Mouse (Mus musculus): Measurements from ENCODE around the gene Creb3l1. TPM values are rescaled to one million over a fixed set of nuclear protein-coding genes. Genes with fewer than 3 reads are reported as not detected.

Gene Creb3l1
- polyA plus RNA-seq (2014; fragmentation: Nextera tagmentation; extraction: Ambion mirVana) = 0.80 and 1.3 TPM in 2 replicates

GRCm38 (mm10) chr2:92024274-92024672 is at the start of gene Creb3l1:
Gene Creb3l1 (minus strand): TSS chr2:92024502.
- peak; percentile 69 for ATAC-seq
- peak within 1 kb of the TSS; percentile 62 for H3K9ac ChIP-seq (ENCODE audit: low read length)
- H3K4me3 ChIP-seq (ENCODE audit: low read depth, low read length) = peak within 1 kb of the TSS; percentile 56
- H3K4me1 ChIP-seq (ENCODE audit: control insufficient read depth, insufficient read depth, low read length) = peaks cover 2% of the 10 kb centered on the region; the same call in 1 of the 2 replicates
- no peaks in the 10 kb centered on the region for H3K9me3 ChIP-seq (replicated peaks; ENCODE audit: control insufficient read depth, low read length)
- H3K27me3 ChIP-seq (replicated peaks; ENCODE audit: control insufficient read depth, insufficient read depth, low read length) = peaks cover 9% of the 10 kb centered on the region; the same call in 1 of the 2 replicates
- DNase-seq (ENCODE audit: low spot score) = peak; percentile 86
- no peak within 1 kb of the TSS for H3K27ac ChIP-seq (ENCODE audit: low read depth, low read length)
- 0% methylated on average over 20 of the region's 27 CpGs for WGBS
- no peaks in the 10 kb centered on the region for H3K36me3 ChIP-seq (ENCODE audit: control insufficient read depth, insufficient read depth, low read length)
- H3K4me2 ChIP-seq (ENCODE audit: low read length) = peak within 1 kb of the TSS; percentile 97

DNA sequence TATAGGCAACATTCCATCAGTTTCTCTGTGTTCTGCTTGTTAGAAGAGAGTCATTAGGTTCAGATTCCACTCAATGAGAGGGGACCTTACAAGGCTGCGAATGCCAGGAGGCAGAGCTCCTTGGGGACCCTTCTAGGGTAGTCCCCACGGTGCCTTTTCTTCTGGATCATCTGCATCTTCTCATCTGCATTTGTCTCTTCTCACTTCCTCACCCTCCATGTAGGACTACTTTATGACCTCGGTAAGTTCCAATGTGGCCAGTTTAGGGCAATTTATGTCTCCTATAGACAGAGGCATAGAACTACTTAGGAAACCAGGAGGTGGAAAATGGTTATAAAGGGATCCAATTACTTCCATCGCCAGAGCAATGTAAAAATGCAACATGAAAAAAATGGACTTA is 46.8 kb upstream of the Creb3l1 start:
- no peaks in the 10 kb centered on the region for H3K27me3 ChIP-seq (replicated peaks; ENCODE audit: control insufficient read depth, insufficient read depth, low read length)
- no peaks in the 10 kb centered on the region for H3K9me3 ChIP-seq (replicated peaks; ENCODE audit: control insufficient read depth, low read length)
- no peaks in the 10 kb centered on the region for H3K36me3 ChIP-seq (ENCODE audit: control insufficient read depth, insufficient read depth, low read length)
- H3K9ac ChIP-seq (ENCODE audit: low read length) = no peak overlapping the region
- H3K4me2 ChIP-seq (ENCODE audit: low read length) = no peak overlapping the region
- 61% methylated on average over 4 of the region's 4 CpGs for WGBS
- ATAC-seq = no peak
- H3K4me1 ChIP-seq (ENCODE audit: control insufficient read depth, insufficient read depth, low read length) = no peaks in the 10 kb centered on the region
- no peak overlapping the region for H3K27ac ChIP-seq (ENCODE audit: low read depth, low read length)
- DNase-seq (ENCODE audit: low spot score) = no peak
- H3K4me3 ChIP-seq (ENCODE audit: low read depth, low read length) = no peak overlapping the region

DNA sequence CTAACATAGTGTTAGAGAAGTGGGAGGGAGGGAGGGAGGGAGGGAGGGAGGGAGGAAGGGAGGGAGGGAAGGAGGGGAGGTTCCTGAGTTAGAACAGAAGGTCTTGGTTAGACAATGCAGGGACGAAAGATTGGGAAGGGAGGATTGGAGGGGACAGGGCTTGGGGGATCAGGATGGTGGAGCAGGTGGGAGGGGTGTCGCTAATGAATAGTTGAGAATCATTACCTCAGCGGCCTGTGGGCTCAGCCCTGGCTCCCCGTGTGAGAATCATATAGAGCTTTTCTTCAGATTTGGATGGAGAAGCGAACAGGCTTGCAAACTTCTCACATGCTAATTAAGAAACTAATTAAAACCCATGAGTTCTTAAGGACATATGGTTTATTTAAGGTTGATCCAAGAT is 45.3 kb upstream of the Creb3l1 start:
- Histone ChIP-seq H3K4me2 (ENCODE audit: low read length) (no peak overlapping the region), H3K4me3 (ENCODE audit: low read depth, low read length) (no peak overlapping the region)
- WGBS = 27% methylated on average over 5 of the region's 5 CpGs

DNA sequence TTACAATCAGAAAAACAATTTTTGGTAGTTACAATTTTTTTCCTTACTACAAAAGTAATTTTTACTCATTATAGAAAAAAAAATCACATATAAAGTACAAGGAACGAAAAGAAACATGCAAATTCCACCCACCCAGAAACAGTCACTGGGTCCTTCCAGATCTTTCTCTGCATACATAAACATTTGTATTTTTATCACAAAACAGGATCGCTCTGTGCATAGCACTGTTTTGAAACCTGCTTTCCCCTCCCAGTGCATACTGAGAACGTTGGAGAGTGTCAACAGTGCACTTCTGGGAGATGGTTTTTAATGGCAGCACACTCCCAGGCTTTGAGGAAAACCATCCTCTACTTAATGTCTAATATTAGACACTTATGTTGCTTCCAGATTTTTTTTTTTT is 43.3 kb upstream of the Creb3l1 start:
- Histone ChIP-seq H3K4me3 (ENCODE audit: low read depth, low read length) (no peak overlapping the region), H3K9me3 (replicated peaks; ENCODE audit: control insufficient read depth, low read length) (no peaks in the 10 kb centered on the region), H3K36me3 (ENCODE audit: control insufficient read depth, insufficient read depth, low read length) (no peaks in the 10 kb centered on the region), H3K4me1 (ENCODE audit: control insufficient read depth, insufficient read depth, low read length) (no peaks in the 10 kb centered on the region), H3K27ac (ENCODE audit: low read depth, low read length) (no peak overlapping the region), H3K27me3 (replicated peaks; ENCODE audit: control insufficient read depth, insufficient read depth, low read length) (no peaks in the 10 kb centered on the region), H3K9ac (ENCODE audit: low read length) (no peak overlapping the region), H3K4me2 (ENCODE audit: low read length) (no peak overlapping the region)
- WGBS = 77% methylated on average over 3 of the region's 3 CpGs
- no peak for DNase-seq (ENCODE audit: low spot score)
- no peak for ATAC-seq

More for the DNA sequence above, 45.3 kb upstream of the Creb3l1 start:
- H3K27ac ChIP-seq (ENCODE audit: low read depth, low read length) = peak overlapping the region; percentile 33; the same call in 1 of the 2 replicates
- H3K9me3 ChIP-seq (replicated peaks; ENCODE audit: control insufficient read depth, low read length) = no peaks in the 10 kb centered on the region
- H3K4me1 ChIP-seq (ENCODE audit: control insufficient read depth, insufficient read depth, low read length) = no peaks in the 10 kb centered on the region
- ATAC-seq (peak; percentile 87), DNase-seq (ENCODE audit: low spot score) (peak; percentile 72)
- no peaks in the 10 kb centered on the region for H3K36me3 ChIP-seq (ENCODE audit: control insufficient read depth, insufficient read depth, low read length)
- no peaks in the 10 kb centered on the region for H3K27me3 ChIP-seq (replicated peaks; ENCODE audit: control insufficient read depth, insufficient read depth, low read length)
- H3K9ac ChIP-seq (ENCODE audit: low read length) = no peak overlapping the region

GRCm38 (mm10) chr2:92066899-92067298 is 42.6 kb upstream of the Creb3l1 start:
- no peaks in the 10 kb centered on the region for H3K4me1 ChIP-seq (ENCODE audit: control insufficient read depth, insufficient read depth, low read length)

DNA sequence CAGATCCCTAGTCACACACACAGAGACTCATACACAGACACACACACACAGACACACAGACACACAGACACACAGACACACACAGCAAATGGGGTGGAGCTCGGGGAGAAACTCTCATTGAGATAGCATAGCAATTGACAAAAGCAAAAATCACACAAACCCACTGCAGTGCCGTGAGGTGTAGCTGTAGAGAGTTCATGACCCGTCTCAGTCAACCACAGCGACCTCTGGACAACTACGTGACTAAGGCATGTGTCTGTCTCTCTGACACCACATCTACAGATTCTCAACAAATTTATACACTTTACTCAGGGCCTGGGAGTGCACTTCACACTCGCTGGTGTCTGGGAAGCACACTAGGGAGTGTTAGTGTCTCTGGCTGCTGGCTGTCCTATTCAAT is 41.6 kb upstream of the Creb3l1 start:
- H3K4me3 ChIP-seq (ENCODE audit: low read depth, low read length) = no peak overlapping the region
- no peaks in the 10 kb centered on the region for H3K27me3 ChIP-seq (replicated peaks; ENCODE audit: control insufficient read depth, insufficient read depth, low read length)
- ATAC-seq = no peak
- H3K9me3 ChIP-seq (replicated peaks; ENCODE audit: control insufficient read depth, low read length) = no peaks in the 10 kb centered on the region
- no peak overlapping the region for H3K4me2 ChIP-seq (ENCODE audit: low read length)
- no peaks in the 10 kb centered on the region for H3K36me3 ChIP-seq (ENCODE audit: control insufficient read depth, insufficient read depth, low read length)
- no peak overlapping the region for H3K9ac ChIP-seq (ENCODE audit: low read length)
- no peak for DNase-seq (ENCODE audit: low spot score)
- WGBS = 75% methylated on average over 6 of the region's 6 CpGs
- no peaks in the 10 kb centered on the region for H3K4me1 ChIP-seq (ENCODE audit: control insufficient read depth, insufficient read depth, low read length)
- no peak overlapping the region for H3K27ac ChIP-seq (ENCODE audit: low read depth, low read length)

More at GRCm38 (mm10) chr2:92066899-92067298, 42.6 kb upstream of the Creb3l1 start:
- no peak overlapping the region for H3K27ac ChIP-seq (ENCODE audit: low read depth, low read length)
- WGBS = 63% methylated on average over 1 of the region's 1 CpGs
- no peaks in the 10 kb centered on the region for H3K27me3 ChIP-seq (replicated peaks; ENCODE audit: control insufficient read depth, insufficient read depth, low read length)
- no peak for DNase-seq (ENCODE audit: low spot score)
- H3K9me3 ChIP-seq (replicated peaks; ENCODE audit: control insufficient read depth, low read length) = no peaks in the 10 kb centered on the region
- no peak overlapping the region for H3K9ac ChIP-seq (ENCODE audit: low read length)
- H3K36me3 ChIP-seq (ENCODE audit: control insufficient read depth, insufficient read depth, low read length) = no peaks in the 10 kb centered on the region
- H3K4me3 ChIP-seq (ENCODE audit: low read depth, low read length) = no peak overlapping the region
- H3K4me2 ChIP-seq (ENCODE audit: low read length) = no peak overlapping the region
- ATAC-seq = no peak

- 89% methylated on average over 8 of the region's 8 CpGs for WGBS
- no peak overlapping the region for H3K9ac ChIP-seq (ENCODE audit: low read length)
- no peak overlapping the region for H3K4me3 ChIP-seq (ENCODE audit: low read depth, low read length)
- no peaks in the 10 kb centered on the region for H3K9me3 ChIP-seq (replicated peaks; ENCODE audit: control insufficient read depth, low read length)
- no peaks in the 10 kb centered on the region for H3K4me1 ChIP-seq (ENCODE audit: control insufficient read depth, insufficient read depth, low read length)
- H3K4me2 ChIP-seq (ENCODE audit: low read length) = no peak overlapping the region
- no peaks in the 10 kb centered on the region for H3K36me3 ChIP-seq (ENCODE audit: control insufficient read depth, insufficient read depth, low read length)
- no peak for ATAC-seq
- H3K27me3 ChIP-seq (replicated peaks; ENCODE audit: control insufficient read depth, insufficient read depth, low read length) = peaks cover 1% of the 10 kb centered on the region; the same call in 1 of the 2 replicates
- H3K27ac ChIP-seq (ENCODE audit: low read depth, low read length) = no peak overlapping the region
- DNase-seq (ENCODE audit: low spot score) = no peak
Observed at GRCm38 (mm10) chr2:92065269-92065888, 41.1 kb upstream of the Creb3l1 start.

DNA sequence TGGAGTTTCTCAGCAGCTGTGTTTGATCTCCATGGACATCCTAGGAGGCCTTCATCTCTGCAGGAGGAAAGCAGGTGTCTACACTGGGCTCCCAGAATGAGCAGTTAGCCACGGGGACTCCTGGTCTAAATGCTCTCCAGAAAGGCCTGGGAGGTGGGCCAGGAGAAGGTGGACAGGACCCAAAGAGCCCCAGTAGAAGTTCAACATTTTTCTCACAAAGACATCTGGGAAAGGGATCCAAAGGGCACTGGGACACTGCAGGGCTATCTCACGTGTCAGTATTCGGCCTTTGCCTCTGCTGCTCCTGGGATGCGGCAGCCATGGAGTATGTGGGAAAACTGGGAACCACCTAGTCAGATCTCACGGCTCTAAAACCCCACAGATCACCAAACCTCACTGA is 38.8 kb upstream of the Creb3l1 start:
- Histone ChIP-seq H3K9ac (ENCODE audit: low read length) (no peak overlapping the region), H3K4me1 (ENCODE audit: control insufficient read depth, insufficient read depth, low read length) (no peaks in the 10 kb centered on the region), H3K36me3 (ENCODE audit: control insufficient read depth, insufficient read depth, low read length) (no peaks in the 10 kb centered on the region), H3K4me3 (ENCODE audit: low read depth, low read length) (no peak overlapping the region), H3K27me3 (replicated peaks; ENCODE audit: control insufficient read depth, insufficient read depth, low read length) (peaks cover 3% of the 10 kb centered on the region; the same call in 1 of the 2 replicates), H3K27ac (ENCODE audit: low read depth, low read length) (no peak overlapping the region), H3K9me3 (replicated peaks; ENCODE audit: control insufficient read depth, low read length) (no peaks in the 10 kb centered on the region), H3K4me2 (ENCODE audit: low read length) (no peak overlapping the region)
- WGBS = 70% methylated on average over 5 of the region's 5 CpGs
- DNase-seq (ENCODE audit: low spot score) = no peak
- ATAC-seq = no peak

DNA sequence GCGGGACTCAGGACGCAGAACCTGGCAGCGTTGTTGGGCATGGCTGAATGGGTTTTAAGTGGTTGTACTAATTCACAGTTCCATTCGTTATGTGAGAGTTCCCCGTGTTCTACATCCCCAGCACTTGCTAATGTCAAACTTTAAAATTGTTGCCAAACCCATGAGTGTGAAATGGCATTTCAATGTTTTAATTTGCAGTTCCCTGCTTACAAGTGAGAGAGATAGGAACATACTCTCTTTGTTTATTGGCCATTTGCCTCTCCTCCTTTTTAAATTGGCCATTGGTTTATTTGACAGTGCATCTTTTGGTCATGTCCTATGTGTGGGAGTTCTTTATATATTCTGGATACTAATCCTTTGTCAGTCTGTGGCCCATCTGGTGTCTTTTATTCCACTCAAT is 37.0 kb upstream of the Creb3l1 start:
- WGBS = 63% methylated on average over 5 of the region's 5 CpGs
- Histone ChIP-seq H3K4me1 (ENCODE audit: control insufficient read depth, insufficient read depth, low read length) (no peaks in the 10 kb centered on the region), H3K36me3 (ENCODE audit: control insufficient read depth, insufficient read depth, low read length) (no peaks in the 10 kb centered on the region), H3K4me2 (ENCODE audit: low read length) (no peak overlapping the region), H3K9me3 (replicated peaks; ENCODE audit: control insufficient read depth, low read length) (no peaks in the 10 kb centered on the region), H3K9ac (ENCODE audit: low read length) (no peak overlapping the region), H3K4me3 (ENCODE audit: low read depth, low read length) (no peak overlapping the region), H3K27me3 (replicated peaks; ENCODE audit: control insufficient read depth, insufficient read depth, low read length) (peaks cover 3% of the 10 kb centered on the region; the same call in 1 of the 2 replicates), H3K27ac (ENCODE audit: low read depth, low read length) (no peak overlapping the region)
- ATAC-seq (no peak), DNase-seq (ENCODE audit: low spot score) (peak; percentile 33)

All from forebrain, embryonic 14.5 days (tissue).